Mouse (Mus musculus) CH12.LX (cell line): ENCODE measurements around the gene Cbfa2t3. TPM values are rescaled to one million over a fixed set of nuclear protein-coding genes. Genes with fewer than 3 reads are reported as not detected.

Source experiments
- DNase-seq: peaks from one replicate; pipeline ENCODE4 v3.0.0-alpha.2; 2013; ENCODE audit errors: extremely low read depth
- H3K27ac ChIP-seq: 2 replicates; pipeline ENCODE4 v1.5.1; 2012; ENCODE audit warnings: low read depth, mild to moderate bottlenecking, control low read depth, moderate library complexity; ENCODE audit not compliant: insufficient read depth
- H3K27me3 ChIP-seq: replicated peaks from 2 replicates; pipeline ENCODE3; 2012; ENCODE audit warnings: inconsistent platforms
- H3K36me3 ChIP-seq, 2 experiments: replicated peaks in 1 of 2; 2 replicates each; pipeline versions ENCODE3 to v1.6.1; 2012; ENCODE audit warnings: inconsistent platforms in 1 of 2, low read length in 1 of 2, mild to moderate bottlenecking in 1 of 2, mixed read lengths in 1 of 2, moderate library complexity in 1 of 2; ENCODE audit not compliant: control insufficient read depth in 1 of 2, insufficient read depth in 1 of 2
- H3K4me1 ChIP-seq, 2 experiments: 2 replicates each; pipeline ENCODE4 v1.6.1; 2012; ENCODE audit warnings: inconsistent platforms in 1 of 2, moderate library complexity in 1 of 2; ENCODE audit not compliant: insufficient read depth in 2 of 2, control insufficient read depth in 1 of 2
- H3K4me2 ChIP-seq: 2 replicates; pipeline ENCODE4 v1.6.1; 2012; ENCODE audit warnings: low read depth, mild to moderate bottlenecking, control low read depth; ENCODE audit not compliant: poor library complexity, insufficient read depth, severe bottlenecking
- H3K4me3 ChIP-seq, 3 experiments: fragments of 150-350 bp in 1 of 3; sonication (generic) in 1 of 3; replicated peaks in 1 of 3; 2 replicates each; pipeline versions ENCODE3 to v1.5.1; 2011 to 2012; ENCODE audit warnings: low read depth in 2 of 3, low read length in 2 of 3, mild to moderate bottlenecking in 2 of 3, moderate library complexity in 2 of 3, control low read depth in 1 of 3, improper control_type of control experiment in 1 of 3, inconsistent platforms in 1 of 3, mixed read lengths in 1 of 3; ENCODE audit not compliant: poor library complexity in 1 of 3
- H3K79me2 ChIP-seq: replicated peaks from 2 replicates; pipeline ENCODE4 v1.6.1; 2012; ENCODE audit warnings: mild to moderate bottlenecking, moderate library complexity; ENCODE audit not compliant: control insufficient read depth, poor library complexity, insufficient read depth, severe bottlenecking; ENCODE audit errors: extremely low read depth
- H3K9ac ChIP-seq: 2 replicates; pipeline ENCODE4 v1.6.1; 2012; ENCODE audit warnings: low read depth, mild to moderate bottlenecking, control low read depth, moderate library complexity; ENCODE audit not compliant: insufficient read depth
- H3K9me3 ChIP-seq: replicated peaks from 2 replicates; pipeline ENCODE3; 2012; ENCODE audit warnings: low read length, inconsistent platforms, mixed read lengths
- BHLHE40 ChIP-seq: IDR thresholded peaks from 2 replicates; pipeline ENCODE4 v1.6.1; 2011; ENCODE audit warnings: mild to moderate bottlenecking, low read depth, low read length, improper control_type of control experiment
- CHD1 ChIP-seq: IDR thresholded peaks from 2 replicates; pipeline ENCODE4 v1.6.1; 2012; ENCODE audit warnings: low read depth, low read length, improper control_type of control experiment, inconsistent platforms
- CHD2 ChIP-seq: IDR thresholded peaks from 2 replicates; pipeline ENCODE4 v1.6.1; 2011; ENCODE audit warnings: low read length, improper control_type of control experiment
- CTCF ChIP-seq, 2 experiments: IDR thresholded peaks in 1 of 2; conservative IDR thresholded peaks in 1 of 2; 2 replicates each; pipeline ENCODE4 v1.5.1; 2011 to 2012; ENCODE audit warnings: low read depth in 2 of 2, low read length in 2 of 2, improper control_type of control experiment in 1 of 2, inconsistent platforms in 1 of 2, mild to moderate bottlenecking in 1 of 2, moderate library complexity in 1 of 2
- E2F4 ChIP-seq: IDR thresholded peaks from 2 replicates; pipeline ENCODE4 v1.6.1; 2011; ENCODE audit warnings: low read depth, low read length, improper control_type of control experiment; ENCODE audit not compliant: insufficient replicate concordance
- ELF1 ChIP-seq: IDR thresholded peaks from 2 replicates; pipeline ENCODE4 v1.6.1; 2014; ENCODE audit warnings: low read depth, mild to moderate bottlenecking, inconsistent platforms, low read length, improper control_type of control experiment
- EP300 ChIP-seq: IDR thresholded peaks from 2 replicates; pipeline ENCODE4 v1.6.1; 2011; ENCODE audit warnings: low read length, improper control_type of control experiment
- ETS1 ChIP-seq: conservative IDR thresholded peaks from 2 replicates; pipeline ENCODE4 v1.6.1; 2012; ENCODE audit warnings: low read depth, mild to moderate bottlenecking, inconsistent platforms, low read length, improper control_type of control experiment, moderate library complexity
- GABPA ChIP-seq: IDR thresholded peaks from 2 replicates; pipeline ENCODE4 v1.6.1; 2012; ENCODE audit warnings: low read depth, low read length, improper control_type of control experiment, inconsistent platforms; ENCODE audit not compliant: insufficient replicate concordance
- IRF4 ChIP-seq: IDR thresholded peaks from 2 replicates; pipeline ENCODE4 v1.6.1; 2014; ENCODE audit warnings: low read depth, mild to moderate bottlenecking, inconsistent platforms, low read length, improper control_type of control experiment
- JUN ChIP-seq: IDR thresholded peaks from 2 replicates; pipeline ENCODE4 v1.6.1; 2011; ENCODE audit warnings: low read depth, mild to moderate bottlenecking, low read length, improper control_type of control experiment, moderate library complexity; ENCODE audit not compliant: insufficient read depth
- KAT2A ChIP-seq: IDR thresholded peaks from 2 replicates; pipeline ENCODE4 v1.6.1; 2012; ENCODE audit warnings: low read length, improper control_type of control experiment, inconsistent platforms; ENCODE audit not compliant: insufficient replicate concordance
- MAFK ChIP-seq: IDR thresholded peaks from 2 replicates; pipeline ENCODE4 v1.6.1; 2011; ENCODE audit warnings: low read length, improper control_type of control experiment; ENCODE audit not compliant: insufficient replicate concordance
- MAX ChIP-seq: IDR thresholded peaks from 2 replicates; pipeline ENCODE4 v1.6.1; 2011; ENCODE audit warnings: low read length, improper control_type of control experiment
- MAZ ChIP-seq: IDR thresholded peaks from 2 replicates; pipeline ENCODE4 v1.6.1; 2012; ENCODE audit warnings: low read depth, mild to moderate bottlenecking, inconsistent platforms, low read length, improper control_type of control experiment, moderate library complexity
- MEF2A ChIP-seq: IDR thresholded peaks from 2 replicates; pipeline ENCODE4 v1.6.1; 2014; ENCODE audit warnings: low read depth, mild to moderate bottlenecking, inconsistent platforms, low read length, improper control_type of control experiment, borderline replicate concordance
- MXI1 ChIP-seq: IDR thresholded peaks from 2 replicates; pipeline ENCODE4 v1.6.1; 2011; ENCODE audit warnings: mild to moderate bottlenecking, low read depth, low read length, improper control_type of control experiment
- MYC ChIP-seq: IDR thresholded peaks from 2 replicates; pipeline ENCODE4 v1.6.1; 2011; ENCODE audit warnings: low read depth, mild to moderate bottlenecking, improper control_type of control experiment, low read length
- NELFE ChIP-seq: IDR thresholded peaks from 2 replicates; pipeline ENCODE4 v1.6.1; 2011; ENCODE audit warnings: low read depth, low read length, improper control_type of control experiment
- NRF1 ChIP-seq: IDR thresholded peaks from 2 replicates; pipeline ENCODE4 v1.6.1; 2014; ENCODE audit warnings: low read depth, mild to moderate bottlenecking, inconsistent platforms, low read length, improper control_type of control experiment, moderate library complexity
- POLR2A ChIP-seq: IDR thresholded peaks from 2 replicates; pipeline ENCODE4 v1.6.1; 2011; ENCODE audit warnings: low read depth, mild to moderate bottlenecking, improper control_type of control experiment, low read length
- POLR2AphosphoS2 ChIP-seq: IDR thresholded peaks from 2 replicates; pipeline ENCODE4 v1.6.1; 2011; ENCODE audit warnings: low read depth, low read length, improper control_type of control experiment
- RAD21 ChIP-seq: IDR thresholded peaks from 2 replicates; pipeline ENCODE4 v1.6.1; 2011; ENCODE audit warnings: low read depth, mild to moderate bottlenecking, low read length, improper control_type of control experiment, moderate library complexity
- SIN3A ChIP-seq: IDR thresholded peaks from 2 replicates; pipeline ENCODE4 v1.6.1; 2012; ENCODE audit warnings: low read length, improper control_type of control experiment, inconsistent platforms
- SMC3 ChIP-seq: IDR thresholded peaks from 2 replicates; pipeline ENCODE4 v1.6.1; 2011; ENCODE audit warnings: low read depth, low read length, improper control_type of control experiment
- TBP ChIP-seq: conservative IDR thresholded peaks from 2 replicates; pipeline ENCODE4 v1.6.1; 2011; ENCODE audit warnings: low read depth, low read length, improper control_type of control experiment
- TCF12 ChIP-seq: IDR thresholded peaks from 2 replicates; pipeline ENCODE4 v1.6.1; 2014; ENCODE audit warnings: low read depth, mild to moderate bottlenecking, inconsistent platforms, low read length, improper control_type of control experiment
- UBTF ChIP-seq: IDR thresholded peaks from 2 replicates; pipeline ENCODE4 v1.6.1; 2012; ENCODE audit warnings: low read depth, mild to moderate bottlenecking, inconsistent platforms, low read length, improper control_type of control experiment, moderate library complexity
- USF2 ChIP-seq: conservative IDR thresholded peaks from 2 replicates; pipeline ENCODE4 v1.6.1; 2011; ENCODE audit warnings: low read depth, low read length, improper control_type of control experiment
- ZC3H11A ChIP-seq: IDR thresholded peaks from 2 replicates; pipeline ENCODE4 v1.6.1; 2012; ENCODE audit warnings: low read depth, mild to moderate bottlenecking, inconsistent platforms, low read length, improper control_type of control experiment
- ZMIZ1 ChIP-seq: IDR thresholded peaks from 2 replicates; pipeline ENCODE4 v1.6.1; 2012; ENCODE audit warnings: low read depth, mild to moderate bottlenecking, inconsistent platforms, low read length, improper control_type of control experiment
- ZNF384 ChIP-seq: IDR thresholded peaks from 2 replicates; pipeline ENCODE4 v1.6.1; 2012; ENCODE audit warnings: low read depth, low read length, improper control_type of control experiment, inconsistent platforms
- dilution Hi-C: fragments of 300-500 bp; cut with MboI; formaldehyde crosslinking; loops from 2 replicates; pipeline ENCODE4 v1.14.3; 2020; ENCODE audit warnings: low sequenced_read_pairs; ENCODE audit not compliant: extremely low pct_unique_long_range_greater_than_20kb, extremely low pct_ligation_motif_present
- in situ Hi-C: fragments of 300-500 bp; cut with MboI; formaldehyde crosslinking; loops from 3 replicates; pipeline ENCODE4 v1.14.3; 2019; ENCODE audit warnings: low sequenced_read_pairs, low pct_ligation_motif_present, low pct_unique_long_range_greater_than_20kb, mixed read lengths
- polyA plus RNA-seq: library from polyadenylated mRNA; unstranded; fragments of >175 nt; gene quantifications from 2 replicates; pipeline ENCODE4 v1.2.1, GENCODE M21; 2012; ENCODE audit warnings: low read depth; ENCODE audit not compliant: insufficient read length
- total RNA-seq, 2 experiments: library from RNA; depleted of rRNA; stranded (reverse); fragments of 300-350 nt in 1 of 2; fragments of >200 nt in 1 of 2; gene quantifications; 2 replicates each; pipeline ENCODE4 v1.2.3; 2012 to 2014

Cbfa2t3 gene
- total and polyA plus RNA-seq, 3 experiments, result 0.47 to 22.6 (median 2.1) TPM

GRCm38 (mm10) chr8:122606810-122607209 lies 92.1 kb downstream of the Cbfa2t3 start (continued):
- no peak for TF ChIP-seq MAFK
- TF ChIP-seq GABPA, result no peak
- no peak for TF ChIP-seq KAT2A
- TF ChIP-seq TCF12, result peak; percentile 83; the same call in 1 of the 2 replicates
- TF ChIP-seq MAZ, result no peak
- TF ChIP-seq POLR2AphosphoS2, result no peak
- TF ChIP-seq RAD21, result no peak
- TF ChIP-seq CHD1, result no peak
- 0 out of 2 replicates have a peak, but pooled peaks have one; percentile 10 for TF ChIP-seq USF2
- TF ChIP-seq ELF1, result no peak

- no peak overlapping the region for H3K4me3 ChIP-seq
- H3K27me3 ChIP-seq, result no peaks in the 10 kb centered on the region
- in situ Hi-C loops, result no loop called here
- peak; percentile 64 for DNase-seq
- H3K4me2 ChIP-seq, result peak overlapping the region; percentile 74
- peak overlapping the region; percentile 2; the same call in 1 of the 2 replicates for H3K9ac ChIP-seq
- TF ChIP-seq MEF2A (peak; percentile 90), BHLHE40 (peak; percentile 61), POLR2AphosphoS2 (no peak), MAZ (0 out of 2 replicates have a peak, but pooled peaks have one; percentile 43), TBP (0 out of 2 replicates have a peak, but pooled peaks have one; percentile 50), MXI1 (peak; percentile 89), MAX (peak; percentile 90), MYC (peak; percentile 95), ZC3H11A (no peak), E2F4 (no peak), ELF1 (no peak), POLR2A (peak; percentile 57), EP300 (peak; percentile 67), UBTF (no peak), USF2 (no peak), CHD2 (peak; percentile 33; the same call in 1 of the 2 replicates), CTCF (conservative IDR thresholded peaks at IDR 0.05 in 1 of 2, IDR thresholded peaks at IDR 0.05 in 1 of 2; ENCODE audit: low read depth in 2 of 2, low read length in 2 of 2) (no peak), SMC3 (no peak; the same call in 1 of the 2 replicates), ETS1 (peak; percentile 49; the same call in 1 of the 2 replicates), JUN (no peak), ZMIZ1 (no peak), NRF1 (no peak), NELFE (no peak), IRF4 (peak; percentile 80), ZNF384 (0 out of 2 replicates have a peak, but pooled peaks have one; percentile 55), MAFK (no peak), TCF12 (peak; percentile 62), SIN3A (0 out of 2 replicates have a peak, but pooled peaks have one; percentile 56)
- TF ChIP-seq, all 38 proteins: peak for 15
- peaks cover 12 to 40% of the 10 kb centered on the region in 2 experiments for H3K36me3 ChIP-seq
- no peaks in the 10 kb centered on the region for H3K79me2 ChIP-seq
- H3K4me1 ChIP-seq, result peaks cover 7 to 73% of the 10 kb centered on the region in 2 experiments
- H3K9me3 ChIP-seq, result no peaks in the 10 kb centered on the region
- peak overlapping the region; percentile 50 for H3K27ac ChIP-seq
- dilution Hi-C loops, result no loop called here
These were observed 93.5 kb downstream of the Cbfa2t3 start for GRCm38 (mm10) chr8:122605367-122605766.
